Mouse (Mus musculus) lung, adult 2 months (tissue): ENCODE results near the gene Nt5c1a. TPM values are rescaled to one million over a fixed set of nuclear protein-coding genes. Genes with fewer than 3 reads are reported as not detected.
A peak's percentile ranks its signal among the peaks of the same experiment; 100 is the strongest.

Experiments used
- DNase-seq: peaks from one replicate; pipeline ENCODE4 v3.0.0; 2022
- H3K4me1 ChIP-seq: fragments of 200-500 bp; 2 replicates; pipeline ENCODE4 v1.6.1; 2011; ENCODE audit warnings: low read length; ENCODE audit not compliant: control insufficient read depth, insufficient read depth
- H3K4me3 ChIP-seq: fragments of 200-500 bp; replicated peaks from 2 replicates; pipeline ENCODE3; 2011; ENCODE audit warnings: low read depth, mild to moderate bottlenecking, control low read depth, low read length; ENCODE audit errors: extremely low read depth
- CTCF ChIP-seq: fragments of 200-500 bp; IDR thresholded peaks from 2 replicates; pipeline ENCODE4 v1.5.1; 2011; ENCODE audit warnings: mild to moderate bottlenecking, low read length, control low read depth; ENCODE audit not compliant: insufficient read depth
- POLR2A ChIP-seq: fragments of 200-500 bp; IDR thresholded peaks from 2 replicates; pipeline ENCODE4 v1.6.1; 2011; ENCODE audit warnings: low read depth, mild to moderate bottlenecking, control low read depth, low read length, borderline replicate concordance; ENCODE audit errors: extremely low read depth
- WGBS: fragments of 180-500 bp; shearing (Covaris S2); methylation state at CpG from one replicate; pipeline ENCODE4 v1.1.7; 2018; 5-methylcytosine and 5-hydroxymethylcytosine counted together
- polyA plus RNA-seq: library from polyadenylated mRNA; depleted of rRNA; stranded (reverse); fragments of >200 nt; gene quantifications from 2 replicates; pipeline ENCODE4 v1.2.3, GENCODE M21; 2012

Nt5c1a gene
- polyA plus RNA-seq, 1 experiment = 0.77 TPM

- Histone ChIP-seq H3K4me3 (no peak overlapping the region), H3K4me1 (0 out of 2 replicates have a peak, but pooled peaks cover 2% of the 10 kb centered on the region)
- no peak for DNase-seq
- no peak for TF ChIP-seq POLR2A
- no peak for TF ChIP-seq CTCF
- 47% methylated on average over 4 of the region's 4 CpGs for WGBS
Observed at GRCm38 (mm10) chr4:123227707-123228106, 26.4 kb downstream of the Nt5c1a start.

- Histone ChIP-seq H3K4me3 (no peak overlapping the region), H3K4me1 (0 out of 2 replicates have a peak, but pooled peaks cover 2% of the 10 kb centered on the region)
- 15% methylated on average over 2 of the region's 2 CpGs for WGBS
- peak; percentile 37 for DNase-seq
- TF ChIP-seq CTCF = no peak
- TF ChIP-seq POLR2A = no peak
Observed at GRCm38 (mm10) chr4:123228270-123228669, 27.0 kb downstream of the Nt5c1a start.

GRCm38 (mm10) chr4:123229166-123229565 lies 27.9 kb downstream of the Nt5c1a start:
- TF ChIP-seq CTCF = no peak
- TF ChIP-seq POLR2A = no peak
- H3K4me1 ChIP-seq = 0 out of 2 replicates have a peak, but pooled peaks cover 2% of the 10 kb centered on the region
- WGBS = 51% methylated on average over 11 of the region's 11 CpGs
- H3K4me3 ChIP-seq = no peak overlapping the region
- DNase-seq = no peak

DNA sequence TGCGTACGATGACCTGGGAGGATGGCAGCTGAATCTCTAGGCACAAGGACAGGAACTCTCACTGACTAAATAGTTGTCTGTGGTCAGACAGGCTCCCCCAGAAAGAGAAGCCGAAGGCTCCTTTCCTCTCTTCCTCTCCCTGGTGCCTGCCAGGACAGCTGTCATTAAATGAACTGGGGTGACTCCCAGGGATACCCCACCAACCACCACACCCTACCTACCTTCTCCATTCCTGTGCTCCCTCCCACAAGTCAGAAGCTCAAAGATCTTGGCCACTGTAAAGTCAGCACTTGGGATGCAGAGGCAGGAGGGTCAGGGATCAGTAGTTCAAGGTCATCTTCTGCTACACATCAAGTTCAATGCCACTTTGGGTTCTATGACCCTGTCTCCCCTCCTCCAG lies 31.5 kb downstream of the Nt5c1a start:
- 44% methylated on average over 3 of the region's 3 CpGs for WGBS

DNA sequence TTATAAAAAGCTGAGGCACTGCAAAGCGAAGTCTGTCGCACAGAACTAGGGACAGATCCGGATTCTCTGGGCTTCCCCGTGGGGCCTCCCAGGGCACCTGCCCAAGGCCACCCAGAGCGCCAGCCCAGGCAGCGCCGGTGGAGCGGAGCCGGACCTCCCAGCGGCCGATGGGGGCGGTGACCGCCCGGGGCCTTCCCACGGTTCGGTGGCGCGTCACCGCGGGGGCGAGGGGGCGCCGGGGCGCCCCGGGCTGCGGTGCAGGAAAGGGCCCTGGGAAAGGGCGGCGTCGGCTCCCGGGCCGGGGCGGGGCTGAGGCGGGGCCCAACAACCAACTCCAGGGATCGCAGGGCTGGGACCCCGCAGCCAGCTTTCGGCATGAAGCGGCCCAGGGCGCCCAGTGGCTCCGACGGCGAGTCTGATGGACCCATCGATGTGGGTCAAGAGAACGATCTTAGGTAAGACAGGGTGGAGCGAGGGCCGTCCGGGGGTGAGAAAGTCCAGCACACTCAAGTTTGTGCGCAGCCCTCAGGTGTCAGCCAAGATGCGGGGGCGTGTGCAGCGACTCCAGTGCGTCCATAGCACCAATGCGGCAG lies 32.3 kb downstream of the Nt5c1a start, which contains the start of gene Heyl:
Gene Heyl, plus strand, starts transcription at position 65 of the 593 bp plus-strand sequence.
- Histone ChIP-seq H3K4me3 (peak within 1 kb of the TSS; percentile 60), H3K4me1 (no peaks in the 10 kb centered on the region)
- WGBS = 2% methylated on average over 52 of the region's 52 CpGs
- peak; percentile 54; the same call in 1 of the 2 replicates for TF ChIP-seq POLR2A
- TF ChIP-seq CTCF = no peak
- no peak for DNase-seq

More for the DNA sequence above, 31.5 kb downstream of the Nt5c1a start:
- no peak for TF ChIP-seq POLR2A
- TF ChIP-seq CTCF = no peak
- Histone ChIP-seq H3K4me1 (no peaks in the 10 kb centered on the region), H3K4me3 (no peak overlapping the region)
- no peak for DNase-seq

- no peak overlapping the region for H3K4me3 ChIP-seq
- DNase-seq = no peak
- TF ChIP-seq CTCF = no peak
- no peak for TF ChIP-seq POLR2A
- 68% methylated on average over 9 of the region's 9 CpGs for WGBS
- H3K4me1 ChIP-seq = no peaks in the 10 kb centered on the region; the same call in 1 of the 2 replicates
Observed at GRCm38 (mm10) chr4:123235835-123236430, 34.6 kb downstream of the Nt5c1a start.

DNA sequence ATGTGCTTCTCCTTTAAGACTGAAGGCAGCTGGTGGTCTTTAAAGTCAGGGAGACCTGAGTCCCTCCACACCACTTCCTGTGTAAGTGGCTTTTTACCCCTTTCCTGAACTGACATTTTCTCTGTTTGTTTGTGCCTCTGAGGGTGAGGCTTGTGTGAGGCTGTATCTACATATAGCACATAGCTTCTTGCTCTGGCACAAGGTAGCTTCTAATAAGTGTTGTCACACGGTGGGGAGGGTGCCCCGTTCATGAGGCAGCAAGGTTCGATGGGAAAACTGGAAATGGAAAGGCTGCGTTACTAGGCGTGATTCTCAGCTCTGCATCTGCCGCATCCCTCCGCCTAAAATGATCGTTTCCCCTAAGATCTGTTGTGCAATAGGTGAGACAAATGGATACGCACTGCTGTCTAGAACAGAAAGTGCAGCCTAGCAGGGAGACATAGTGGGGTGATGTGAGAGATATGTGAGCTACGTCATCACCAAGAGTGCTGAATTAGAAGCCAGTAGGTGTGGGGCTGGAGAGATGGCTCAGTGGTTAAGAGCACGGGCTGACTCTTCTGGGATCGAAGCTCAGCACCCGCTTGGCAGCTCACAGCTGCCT lies 35.2 kb downstream of the Nt5c1a start:
- 63% methylated on average over 13 of the region's 13 CpGs for WGBS
- peak overlapping the region; percentile 21 for H3K4me3 ChIP-seq
- peak; percentile 27; the same call in 1 of the 2 replicates for TF ChIP-seq POLR2A
- TF ChIP-seq CTCF = no peak
- no peak for DNase-seq
- H3K4me1 ChIP-seq = no peaks in the 10 kb centered on the region; the same call in 1 of the 2 replicates

DNA sequence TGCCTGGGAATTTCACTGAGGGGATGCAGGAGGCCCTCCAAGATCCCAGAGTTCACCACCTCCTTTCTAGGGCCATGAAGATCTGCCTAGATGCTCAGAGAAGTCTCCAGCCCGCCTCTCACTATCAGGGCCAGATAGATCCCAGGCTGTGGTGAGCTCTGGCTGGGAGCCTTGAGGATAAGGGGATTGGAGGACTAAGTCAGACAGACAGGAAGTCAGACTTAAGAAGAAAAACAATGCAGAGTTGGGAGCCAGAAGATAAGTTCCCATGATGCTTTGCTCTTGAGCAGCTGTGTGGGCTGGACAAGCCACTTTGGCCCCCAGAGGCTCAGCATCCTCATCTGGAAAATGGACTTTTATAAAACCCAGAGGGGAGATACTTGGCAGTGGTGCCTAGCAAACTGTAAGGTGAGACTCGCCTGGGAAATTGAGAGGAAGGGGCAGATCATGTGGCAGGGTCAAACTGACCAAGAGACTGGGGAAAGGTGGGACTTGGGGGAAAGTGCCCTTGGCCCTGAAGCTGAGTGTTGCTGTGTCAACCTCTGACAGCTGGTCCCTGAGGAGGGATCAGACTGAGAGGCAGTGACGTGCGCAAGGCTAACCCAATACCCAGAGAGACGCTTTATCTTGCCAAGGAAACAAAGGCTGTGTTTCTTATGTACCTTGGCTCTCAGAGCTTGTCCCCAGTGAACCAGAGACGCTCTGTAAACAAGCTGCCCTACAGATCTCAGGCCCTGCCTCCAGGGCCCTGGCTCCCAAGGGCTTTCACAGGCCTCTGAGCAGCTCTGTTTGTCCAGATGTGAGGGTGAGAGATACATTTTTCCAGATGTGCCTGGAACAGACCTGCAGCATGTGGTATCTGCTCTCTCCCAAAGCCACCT lies 36.3 kb downstream of the Nt5c1a start:
- Histone ChIP-seq H3K4me3 (no peak overlapping the region), H3K4me1 (no peaks in the 10 kb centered on the region; the same call in 1 of the 2 replicates)
- WGBS = 45% methylated on average over 6 of the region's 6 CpGs
- no peak for TF ChIP-seq CTCF
- peak; percentile 18; the same call in 1 of the 2 replicates for TF ChIP-seq POLR2A
- DNase-seq = no peak

GRCm38 (mm10) chr4:123239361-123240203 lies 38.3 kb downstream of the Nt5c1a start:
- WGBS = 7% methylated on average over 58 of the region's 58 CpGs

More at GRCm38 (mm10) chr4:123239361-123240203, 38.3 kb downstream of the Nt5c1a start:
- no peak for TF ChIP-seq CTCF
- no peak for TF ChIP-seq POLR2A
- Histone ChIP-seq H3K4me3 (no peak overlapping the region), H3K4me1 (no peaks in the 10 kb centered on the region; the same call in 1 of the 2 replicates)
- no peak for DNase-seq
